Mouse (Mus musculus): ENCODE results near the gene Irak1.
A peak's percentile ranks its signal among the peaks of the same experiment; 100 is the strongest.

Irak1 gene

DNA sequence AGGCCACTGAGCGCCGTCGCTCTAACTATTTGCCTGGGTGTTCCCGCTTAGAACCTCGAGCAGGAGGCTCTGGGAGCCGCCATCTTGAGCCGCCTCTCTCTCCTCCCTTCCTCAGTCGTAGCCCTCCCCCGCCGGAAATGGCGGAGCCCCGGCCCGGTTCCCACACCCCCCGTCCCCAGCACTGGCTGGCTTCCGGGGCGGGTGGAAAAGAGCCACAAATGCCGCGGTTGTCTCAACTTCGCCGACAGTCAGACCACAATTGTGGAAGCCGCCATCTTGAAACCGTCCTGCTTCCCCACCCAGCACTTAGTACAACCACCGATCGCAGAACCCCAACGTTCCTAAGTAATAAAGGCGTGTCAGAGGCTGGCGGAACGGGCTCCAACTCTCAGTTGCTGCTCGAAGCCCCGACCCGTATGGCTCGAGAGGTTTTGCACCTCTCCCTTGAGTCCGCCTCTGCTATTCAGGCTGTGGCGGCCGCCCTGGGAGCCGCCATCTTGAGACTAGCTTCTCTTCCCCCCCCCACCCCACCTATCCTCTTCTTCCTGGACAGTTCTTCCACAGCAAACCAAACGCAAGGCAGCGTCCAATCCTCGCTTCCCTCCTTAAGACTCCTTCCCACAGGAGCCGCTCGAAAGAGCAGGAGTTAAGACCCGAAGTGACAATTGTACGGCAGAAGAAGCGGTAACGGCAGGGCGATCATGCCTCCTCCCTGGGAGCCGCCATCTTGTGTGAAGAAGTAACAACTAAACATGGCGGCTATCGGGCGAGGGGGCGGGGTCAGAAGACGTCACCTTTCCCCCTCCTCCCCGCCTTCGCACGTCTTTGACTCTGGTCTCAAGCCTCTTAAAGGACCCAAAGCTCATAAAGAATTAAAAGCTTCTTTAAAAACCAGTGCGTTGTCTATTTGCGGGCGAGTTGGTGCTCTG lies 57.2 kb downstream of the Irak1 start, which contains the start of gene Hcfc1:
Gene Hcfc1, minus strand, starts transcription at position 110 of the 929 bp plus-strand sequence.
- DNase-seq (ENCODE audit: inconsistent ontology term) = peak; percentile 93

DNA sequence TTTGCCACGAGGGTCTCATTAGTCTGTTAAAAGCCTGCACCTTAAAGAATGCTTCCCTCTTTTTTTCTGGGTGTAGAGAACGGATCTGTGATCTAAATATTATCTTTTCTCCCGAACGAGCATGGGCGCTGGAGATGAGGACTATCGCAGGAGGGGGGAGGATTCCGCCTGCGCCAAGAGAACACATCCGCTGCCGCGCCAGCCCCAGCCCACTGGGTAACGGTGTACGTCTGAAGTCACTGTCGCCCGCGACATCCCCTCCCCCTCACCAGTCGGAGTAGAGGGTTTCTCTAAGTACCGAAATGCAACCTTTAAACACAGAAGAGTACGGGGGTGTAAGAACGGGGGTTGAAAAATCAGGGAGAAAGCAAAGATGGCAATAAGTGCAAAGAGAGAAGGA lies 58.4 kb downstream of the Irak1 start:
- peak; percentile 41 for DNase-seq (ENCODE audit: inconsistent ontology term)

DNA sequence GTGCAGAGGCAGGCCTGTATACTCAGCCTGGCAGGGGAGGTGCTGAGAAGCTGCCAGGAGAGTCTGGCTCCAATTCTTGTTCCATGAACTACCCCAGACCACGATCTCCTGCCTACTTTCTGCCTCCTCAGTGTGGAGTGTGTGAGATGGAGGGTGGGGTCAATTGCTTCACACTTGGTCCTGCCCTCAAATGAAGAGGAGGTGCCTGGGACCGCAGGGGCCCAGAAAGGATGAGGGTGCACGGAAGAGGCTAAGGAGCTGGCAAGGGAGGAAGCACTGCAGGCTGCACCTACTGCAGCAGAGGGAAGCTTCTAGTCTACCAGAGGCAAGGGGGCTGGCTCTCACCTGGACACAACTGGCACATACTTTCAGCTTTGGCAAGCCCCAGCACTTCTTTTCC lies 59.4 kb downstream of the Irak1 start:
- no peak for DNase-seq (ENCODE audit: inconsistent ontology term)
